Mouse (Mus musculus) bone marrow macrophage, adult 2 months (primary cell): ENCODE measurements around the gene Fndc3b.

Experiments
- CTCF ChIP-seq: IDR thresholded peaks from 2 replicates; pipeline ENCODE4 v1.5.1; 2012; ENCODE audit warnings: low read depth, mild to moderate bottlenecking, low read length, moderate library complexity
- POLR2A ChIP-seq: IDR thresholded peaks from 2 replicates; pipeline ENCODE4 v1.6.1; 2012; ENCODE audit warnings: mild to moderate bottlenecking, low read depth, low read length, borderline replicate concordance

DNA sequence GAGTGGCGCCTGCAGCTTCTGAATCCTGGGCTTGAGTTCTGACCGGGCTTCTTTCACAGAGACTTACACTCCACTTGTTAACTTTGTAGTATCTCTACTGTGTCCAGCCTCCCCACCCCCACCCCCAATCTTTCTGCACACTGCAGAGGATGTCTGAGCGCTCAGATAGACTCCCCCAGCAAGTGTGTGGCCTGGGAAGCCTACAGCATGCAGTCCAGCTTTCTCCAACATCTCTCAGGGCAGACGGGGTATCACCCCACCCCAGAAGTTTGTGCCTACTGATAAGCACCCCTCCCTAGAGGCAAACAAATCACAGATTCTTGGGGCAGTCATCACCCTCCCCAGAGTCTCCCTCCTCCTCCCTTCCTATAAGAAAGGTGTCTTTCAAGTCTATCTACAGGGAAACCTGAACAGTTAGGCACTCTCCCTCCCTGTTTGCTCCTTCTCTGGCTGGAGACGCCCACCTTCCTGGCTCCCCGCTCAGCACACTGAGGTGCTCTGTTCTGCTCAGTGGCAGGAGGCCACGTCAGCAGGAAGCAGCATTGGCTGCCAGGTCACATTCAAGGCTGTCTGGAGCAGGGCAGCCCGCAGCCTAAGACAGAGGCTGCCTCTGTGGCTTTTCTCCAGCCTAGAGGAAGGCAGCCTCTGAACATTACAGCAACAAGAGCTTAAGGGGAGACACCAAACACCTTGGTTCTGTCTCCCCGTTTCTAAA, 103.9 kb downstream of the Fndc3b start:
- TF ChIP-seq POLR2A (no peak), CTCF (no peak)
